8 mouse cellular contexts compared by ENCODE assay signal in genomic region chr5:123346701-123347270, GRCm38 (mm10). TPM values are rescaled to one million over a fixed set of nuclear protein-coding genes. Genes with fewer than 3 reads are reported as not detected.
DNase-seq lines count a peak whose midpoint lies in the region; ATAC-seq and TF ChIP-seq lines count a peak whose summit lies in the region.

No protein-coding gene starts in this region.

- H3K9me3 ChIP-seq in embryonic facial prominence, embryonic 11.5 days (replicated peaks; ENCODE audit: control insufficient read depth, low read length) = no peaks in the 10 kb centered on the region
- H3K9me3 ChIP-seq in midbrain, embryonic 10.5 days (replicated peaks) = no peaks in the 10 kb centered on the region

- H3K36me3 ChIP-seq in heart, adult 2 months (ENCODE audit: control insufficient read depth, insufficient read depth, low read length) = no peaks in the 10 kb centered on the region; the same call in 1 of the 2 replicates
- no peaks in the 10 kb centered on the region for H3K36me3 ChIP-seq in embryonic facial prominence, embryonic 11.5 days (replicated peaks; ENCODE audit: control insufficient read depth, insufficient read depth, low read depth, low read length)
- H3K36me3 ChIP-seq in kidney, adult 2 months (ENCODE audit: control insufficient read depth, insufficient read depth, low read length) = no peaks in the 10 kb centered on the region; the same call in 1 of the 2 replicates
- H3K36me3 ChIP-seq in midbrain, embryonic 10.5 days = peaks cover 45% of the 10 kb centered on the region

- no peak overlapping the region; the same call in 1 of the 2 replicates for H3K4me3 ChIP-seq in heart, adult 2 months
- H3K4me3 ChIP-seq in embryonic facial prominence, embryonic 11.5 days (ENCODE audit: low read depth, low read length) = peak overlapping the region; percentile 97
- H3K4me3 ChIP-seq in kidney, adult 2 months (ENCODE audit: insufficient read depth, low read depth, low read length) = peak overlapping the region; percentile 26
- peak overlapping the region; percentile 84 for H3K4me3 ChIP-seq in midbrain, embryonic 10.5 days

- TF ChIP-seq POLR2A in heart, adult 2 months (IDR thresholded peaks at IDR 0.05; ENCODE audit: insufficient read depth, low read depth, low read length) = no peak
- TF ChIP-seq POLR2A in kidney, adult 2 months (IDR thresholded peaks at IDR 0.05; ENCODE audit: low read depth, low read length) = no peak

- WGBS in heart, adult 2 months = 74% methylated on average over 7 of the region's 7 CpGs
- 57% methylated on average over 7 of the region's 7 CpGs for WGBS in embryonic facial prominence, embryonic 11.5 days
- WGBS in kidney, adult 2 months = 38% methylated on average over 7 of the region's 7 CpGs
- WGBS in midbrain, embryonic 10.5 days = 76% methylated on average over 7 of the region's 7 CpGs

- intact Hi-C loops in heart, adult 2 months (cut with DNase I) = no loop called here
- intact Hi-C loops in heart, postnatal 36 days (cut with DNase I) = no loop called here
- intact Hi-C loops in left cerebral cortex, postnatal 36 days (cut with DNase I) = no loop called here

- TF ChIP-seq CTCF in heart, adult 2 months (IDR thresholded peaks at IDR 0.05) = no peak
- no peak for TF ChIP-seq CTCF in kidney, adult 2 months (conservative IDR thresholded peaks at IDR 0.05; ENCODE audit: insufficient read depth, insufficient read length, low read depth, low read length)

- H3K4me2 ChIP-seq in embryonic facial prominence, embryonic 11.5 days (ENCODE audit: low read depth, low read length) = peak overlapping the region; percentile 90

- no peaks in the 10 kb centered on the region for H3K27me3 ChIP-seq in heart, adult 2 months (ENCODE audit: control insufficient read depth, insufficient read depth, low read length)
- H3K27me3 ChIP-seq in embryonic facial prominence, embryonic 11.5 days (ENCODE audit: control insufficient read depth, insufficient read depth, low read length) = no peaks in the 10 kb centered on the region
- H3K27me3 ChIP-seq in kidney, adult 2 months (replicated peaks; ENCODE audit: control insufficient read depth, insufficient read depth, low read length) = no peaks in the 10 kb centered on the region
- H3K27me3 ChIP-seq in midbrain, embryonic 10.5 days (ENCODE audit: low read depth, poor library complexity, severe bottlenecking) = no peaks in the 10 kb centered on the region

- peaks cover 6% of the 10 kb centered on the region; the same call in 1 of the 2 replicates for H3K79me2 ChIP-seq in heart, adult 2 months (replicated peaks; ENCODE audit: control insufficient read depth, insufficient read depth, low read length)

- DNase-seq in heart, adult 2 months = no peak
- DNase-seq in heart, postnatal 36 days = no peak
- DNase-seq in embryonic facial prominence, embryonic 11.5 days (ENCODE audit: low spot score) = no peak
- DNase-seq in kidney, adult 2 months = peak; percentile 93
- no peak for DNase-seq in midbrain, embryonic 10.5 days (ENCODE audit: low spot score)
- no peak for DNase-seq in left cerebral cortex, postnatal 36 days (ENCODE audit: low spot score in 2 of 2)
- no peak for DNase-seq in gastrocnemius, postnatal 4 days (ENCODE audit: low spot score in 2 of 2)
- DNase-seq in spleen, postnatal 36 days (ENCODE audit: low spot score in 2 of 2) = no peak

- H3K9ac ChIP-seq in heart, adult 2 months (ENCODE audit: low read depth, low read length) = no peak overlapping the region; the same call in 1 of the 2 replicates
- H3K9ac ChIP-seq in embryonic facial prominence, embryonic 11.5 days (replicated peaks; ENCODE audit: low read length) = peak overlapping the region; percentile 99

- peaks cover 2% of the 10 kb centered on the region; the same call in 1 of the 2 replicates for H3K4me1 ChIP-seq in heart, adult 2 months (ENCODE audit: control insufficient read depth, insufficient read depth, low read length)
- H3K4me1 ChIP-seq in embryonic facial prominence, embryonic 11.5 days (ENCODE audit: control insufficient read depth, insufficient read depth, low read length) = peaks cover 8% of the 10 kb centered on the region; the same call in 1 of the 2 replicates
- peaks cover 27% of the 10 kb centered on the region for H3K4me1 ChIP-seq in kidney, adult 2 months (ENCODE audit: control insufficient read depth, insufficient read depth, low read length)
- peaks cover 50% of the 10 kb centered on the region for H3K4me1 ChIP-seq in midbrain, embryonic 10.5 days

- no peak for TF ChIP-seq EP300 in heart, adult 2 months (IDR thresholded peaks at IDR 0.05; ENCODE audit: insufficient read depth, low read depth, low read length)

- H3K27ac ChIP-seq in heart, adult 2 months = peak overlapping the region; percentile 93
- H3K27ac ChIP-seq in embryonic facial prominence, embryonic 11.5 days (replicated peaks; ENCODE audit: low read depth, low read length) = peak overlapping the region; percentile 44
- H3K27ac ChIP-seq in kidney, adult 2 months (ENCODE audit: insufficient read depth, low read depth, low read length) = peak overlapping the region; percentile 99
- peak overlapping the region; percentile 98 for H3K27ac ChIP-seq in midbrain, embryonic 10.5 days (replicated peaks)

- no peak for ATAC-seq in embryonic facial prominence, embryonic 11.5 days (replicated peaks; ENCODE audit: insufficient number of reproducible peaks, low FRiP score, low TSS enrichment, low read depth)

RNA-seq across cellular contexts. Expression of gene Bcl7a, which starts 3.2 kb away (rescaled TPM):
- total RNA-seq in heart, adult 2 months (2021) = 10 to 100 TPM in 1 of 2 experiments, 1 to 10 TPM in 1; 9.2 to 10.3 TPM
- 6.3 and 8.3 TPM in 2 replicates for polyA plus RNA-seq in heart, adult 2 months (2012; rRNA removed)
- total RNA-seq in heart, postnatal 36 days (2021) = 10 to 100 TPM in 1 of 2 experiments, 1 to 10 TPM in 1; 7.1 to 12.3 TPM
- polyA plus RNA-seq in embryonic facial prominence, embryonic 11.5 days (2014; fragmentation: Nextera tagmentation; extraction: Ambion mirVana) = 39.0 and 39.5 TPM in 2 replicates
- 23.4 and 25.4 TPM in 2 replicates for polyA plus RNA-seq in kidney, adult 2 months (2012; rRNA removed)
- 35.3 and 44.6 TPM in 2 replicates for polyA plus RNA-seq in midbrain, embryonic 10.5 days (2016; fragmentation: Nextera tagmentation; extraction: Ambion mirVana)
- 10 to 100 TPM; 69.0 to 71.7 TPM for total RNA-seq in left cerebral cortex, postnatal 36 days (2021)
- total RNA-seq in gastrocnemius, postnatal 4 days (2021) = 10 to 100 TPM; 33.6 to 37.5 TPM

RNA-seq across cellular contexts. Expression of gene Mlxip, which starts 47.8 kb away (rescaled TPM):
- 10 to 100 TPM; 27.8 to 27.9 TPM for total RNA-seq in heart, adult 2 months (2021)
- 34.3 and 45.4 TPM in 2 replicates for polyA plus RNA-seq in heart, adult 2 months (2012; rRNA removed)
- 10 to 100 TPM; 30.4 to 31.8 TPM for total RNA-seq in heart, postnatal 36 days (2021)
- 13.9 and 14.0 TPM in 2 replicates for polyA plus RNA-seq in embryonic facial prominence, embryonic 11.5 days (2014; fragmentation: Nextera tagmentation; extraction: Ambion mirVana)
- polyA plus RNA-seq in kidney, adult 2 months (2012; rRNA removed) = 20.4 TPM in 2 replicates
- polyA plus RNA-seq in midbrain, embryonic 10.5 days (2016; fragmentation: Nextera tagmentation; extraction: Ambion mirVana) = 16.0 and 16.7 TPM in 2 replicates
- total RNA-seq in left cerebral cortex, postnatal 36 days (2021) = 10 to 100 TPM; 15.3 to 19.4 TPM
- total RNA-seq in gastrocnemius, postnatal 4 days (2021) = 10 to 100 TPM; 48.4 to 49.8 TPM

Comparison
In these comparisons a context has a peak if more than half of its experiments do, and no peak if none do; other contexts are left out.
1. H3K27ac ChIP-seq: peak in every context shown above with its lines; median percentile 99 in kidney, adult 2 months; 98 in midbrain, embryonic 10.5 days; 93 in heart, adult 2 months; 44 in embryonic facial prominence, embryonic 11.5 days.